Comparison of ENCODE assay signal across 8 mouse cellular contexts in the genomic region with DNA sequence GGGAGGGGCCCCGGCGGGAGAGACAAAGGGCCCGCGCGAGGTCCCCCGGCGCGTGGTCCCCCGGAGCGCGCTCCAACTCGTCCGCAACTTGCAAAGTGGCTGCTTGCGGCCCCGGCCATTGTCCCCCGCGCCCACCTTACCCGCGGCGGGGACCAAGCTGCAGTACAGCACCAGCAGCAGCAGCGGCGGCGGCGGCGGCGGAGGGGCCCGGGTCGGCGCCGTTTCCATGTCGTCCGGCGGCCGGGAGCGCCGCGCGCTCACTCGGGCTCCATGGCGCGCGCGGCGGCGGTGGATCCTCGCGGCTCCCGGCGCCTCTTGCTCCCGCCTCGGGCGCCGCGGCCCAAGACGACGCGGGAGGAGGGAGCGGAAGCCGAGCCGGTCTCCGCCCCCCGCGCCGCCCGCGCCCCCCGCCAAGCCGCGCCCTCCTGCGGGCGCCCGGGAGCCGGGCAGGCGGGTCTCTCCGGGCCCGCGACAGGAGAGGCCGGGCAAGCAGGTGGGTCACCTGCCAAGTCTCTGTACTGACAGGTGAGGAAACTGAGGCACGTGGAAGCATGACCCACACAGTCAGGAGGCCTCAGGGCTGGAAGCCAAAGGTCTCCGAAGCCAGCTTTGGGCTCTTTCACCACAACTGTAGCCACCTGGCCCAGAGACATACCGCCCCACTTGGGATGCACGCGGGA. TPM values are rescaled to one million over a fixed set of nuclear protein-coding genes. Genes with fewer than 3 reads are reported as not detected.
DNase-seq lines count a peak whose midpoint lies in the region; ATAC-seq and TF ChIP-seq lines count a peak whose summit lies in the region.

A gene (minus strand): TSS at position 350 of the 680 bp plus-strand sequence.

- ATAC-seq in hindbrain, embryonic 12.5 days (ENCODE audit: low FRiP score): peak; percentile 29
- peak; percentile 47; the same call in 1 of the 2 replicates for ATAC-seq in midbrain, postnatal 0 days (ENCODE audit: low FRiP score)

- H3K27ac ChIP-seq in cerebellum, adult 2 months (ENCODE audit: insufficient read depth, low read length): 0 out of 2 replicates have a peak within 1 kb of the TSS, but pooled peaks have one; percentile 21
- H3K27ac ChIP-seq in hindbrain, embryonic 12.5 days: peak within 1 kb of the TSS; percentile 60
- peak within 1 kb of the TSS; percentile 62 for H3K27ac ChIP-seq in liver, adult 2 months (replicated peaks; ENCODE audit: insufficient read depth, low read depth, low read length)
- H3K27ac ChIP-seq in midbrain, postnatal 0 days (ENCODE audit: low read depth, low read length): peak within 1 kb of the TSS; percentile 26; the same call in 1 of the 2 replicates

- 1% methylated on average over 83 of the region's 83 CpGs for WGBS in cerebellum, adult 2 months
- under 1% methylated on average over 64 of the region's 83 CpGs for WGBS in hindbrain, embryonic 12.5 days
- under 1% methylated on average over 73 of the region's 83 CpGs for WGBS in liver, adult 2 months
- WGBS in midbrain, postnatal 0 days: under 1% methylated on average over 18 of the region's 83 CpGs

- H3K9ac ChIP-seq in hindbrain, embryonic 12.5 days: peak within 1 kb of the TSS; percentile 85
- peak within 1 kb of the TSS; percentile 94 for H3K9ac ChIP-seq in liver, adult 2 months (ENCODE audit: low read depth, low read length)
- peak within 1 kb of the TSS; percentile 65 for H3K9ac ChIP-seq in midbrain, postnatal 0 days (replicated peaks; ENCODE audit: low read length, poor library complexity, severe bottlenecking)

- peak within 1 kb of the TSS; percentile 47 for H3K4me3 ChIP-seq in cerebellum, adult 2 months (replicated peaks; ENCODE audit: insufficient read depth, low read depth, low read length)
- H3K4me3 ChIP-seq in hindbrain, embryonic 12.5 days: peak within 1 kb of the TSS; percentile 88
- H3K4me3 ChIP-seq in liver, adult 2 months (ENCODE audit: insufficient read depth, low read depth, low read length): peak within 1 kb of the TSS; percentile 62
- H3K4me3 ChIP-seq in midbrain, postnatal 0 days (ENCODE audit: low read depth, low read length): peak within 1 kb of the TSS; percentile 83

- no peak for TF ChIP-seq CTCF in cerebellum, adult 2 months (IDR thresholded peaks at IDR 0.05; ENCODE audit: borderline replicate concordance, insufficient read depth, low read depth, low read length)
- no peak for TF ChIP-seq CTCF in liver, adult 2 months (IDR thresholded peaks at IDR 0.05; ENCODE audit: low read depth, low read length)
- TF ChIP-seq CTCF in midbrain, postnatal 0 days (IDR thresholded peaks at IDR 0.05): no peak

- no peaks in the 10 kb centered on the region for H3K9me3 ChIP-seq in hindbrain, embryonic 12.5 days (replicated peaks)
- H3K9me3 ChIP-seq in midbrain, postnatal 0 days (ENCODE audit: low read length): no peaks in the 10 kb centered on the region

- no peak for TF ChIP-seq POLR2A in cerebellum, adult 2 months (IDR thresholded peaks at IDR 0.05; ENCODE audit: borderline replicate concordance, insufficient read depth, low read length)
- TF ChIP-seq POLR2A in liver, adult 2 months (IDR thresholded peaks at IDR 0.05; ENCODE audit: extremely low read depth, insufficient read depth, low read length): peak; percentile 8; the same call in 1 of the 2 replicates

- DNase-seq in cerebellum, adult 2 months: peak in 1 of 2 experiments; percentile 24
- no peak for DNase-seq in cerebellum, postnatal 36 days
- DNase-seq in adrenal gland, adult 8-10 months: no peak
- peak; percentile 46 for DNase-seq in gastrocnemius, adult 18-20 months (ENCODE audit: low spot score)
- peak; percentile 75 for DNase-seq in liver, adult 2 months (ENCODE audit: extremely low read depth, low read depth, low spot score)
- DNase-seq in midbrain, postnatal 0 days (ENCODE audit: low spot score): peak; percentile 38
- peak; percentile 72 for DNase-seq in urinary bladder, adult 2 months (ENCODE audit: low spot score)

- H3K36me3 ChIP-seq in hindbrain, embryonic 12.5 days: no peaks in the 10 kb centered on the region
- no peaks in the 10 kb centered on the region for H3K36me3 ChIP-seq in liver, adult 2 months (ENCODE audit: control insufficient read depth, insufficient read depth, low read length)
- H3K36me3 ChIP-seq in midbrain, postnatal 0 days (ENCODE audit: insufficient read depth, low read length): no peaks in the 10 kb centered on the region

- peaks cover 28% of the 10 kb centered on the region; the same call in 1 of the 2 replicates for H3K79me2 ChIP-seq in liver, adult 2 months (ENCODE audit: control insufficient read depth, insufficient read depth, low read length)

- peaks cover 2% of the 10 kb centered on the region for H3K4me1 ChIP-seq in cerebellum, adult 2 months (ENCODE audit: control insufficient read depth, insufficient read depth, low read length)
- peaks cover 37% of the 10 kb centered on the region for H3K4me1 ChIP-seq in hindbrain, embryonic 12.5 days
- H3K4me1 ChIP-seq in liver, adult 2 months (ENCODE audit: control insufficient read depth, insufficient read depth, low read length): peaks cover 39% of the 10 kb centered on the region
- 0 out of 2 replicates have a peak, but pooled peaks cover 6% of the 10 kb centered on the region for H3K4me1 ChIP-seq in midbrain, postnatal 0 days (ENCODE audit: insufficient read depth, low read length)

- peak within 1 kb of the TSS; percentile 98 for H3K4me2 ChIP-seq in hindbrain, embryonic 12.5 days (replicated peaks)
- H3K4me2 ChIP-seq in midbrain, postnatal 0 days (ENCODE audit: low read depth, low read length, poor library complexity, severe bottlenecking): peak within 1 kb of the TSS; percentile 100

- no peaks in the 10 kb centered on the region for H3K27me3 ChIP-seq in cerebellum, adult 2 months (ENCODE audit: control insufficient read depth, insufficient read depth, low read length)
- H3K27me3 ChIP-seq in hindbrain, embryonic 12.5 days: peaks cover 18% of the 10 kb centered on the region
- no peaks in the 10 kb centered on the region for H3K27me3 ChIP-seq in liver, adult 2 months (ENCODE audit: control insufficient read depth, insufficient read depth, low read length)
- no peaks in the 10 kb centered on the region for H3K27me3 ChIP-seq in midbrain, postnatal 0 days (ENCODE audit: insufficient read depth, low read length)

RNA-seq across cellular contexts. Expression of the gene that starts here (rescaled TPM):
- 3.8 and 3.9 TPM in 2 replicates for polyA plus RNA-seq in cerebellum, adult 2 months (2012; rRNA removed)
- total RNA-seq in adrenal gland, adult 8-10 months (2022): 100 to 1,000 TPM in 3 of 4 experiments, 10 to 100 TPM in 1; 99.3 to 161 (median 120) TPM
- total RNA-seq in gastrocnemius, adult 18-20 months (2021): 10 to 100 TPM; 24.5 to 26.7 TPM
- polyA plus RNA-seq in hindbrain, embryonic 12.5 days (2016; fragmentation: Nextera tagmentation; extraction: Ambion mirVana): 3.8 and 4.0 TPM in 2 replicates
- total RNA-seq in liver, adult 2 months (2014; rRNA removed): 14.1 and 23.2 TPM in 2 replicates
- polyA plus RNA-seq in liver, adult 2 months (2012; rRNA removed): 32.6 and 42.4 TPM in 2 replicates
- total RNA-seq in midbrain, postnatal 0 days (2014; rRNA removed): 9.9 and 15.0 TPM in 2 replicates
- polyA plus RNA-seq in midbrain, postnatal 0 days (2015; fragmentation: Nextera tagmentation; extraction: Ambion mirVana): 0.58 and 0.74 TPM in 2 replicates
- 7.3 and 18.1 TPM in 2 replicates for polyA plus RNA-seq in urinary bladder, adult 2 months (2012; rRNA removed)

Comparison
In these comparisons a context has a peak if more than half of its experiments do, and no peak if none do; other contexts are left out.
1. DNase-seq: peak in gastrocnemius, adult 18-20 months (single experiment), liver, adult 2 months (single experiment), midbrain, postnatal 0 days (single experiment) and urinary bladder, adult 2 months (single experiment); none in cerebellum, postnatal 36 days (0 of 2) and adrenal gland, adult 8-10 months (single experiment).
2. Peak in every context shown above with its lines, with median percentiles within 50 percentile points of each other: H3K27ac ChIP-seq, H3K4me3 ChIP-seq and H3K9ac ChIP-seq.